In genomic region chr4:123707340-123707739, GRCm38 (mm10) we compare ENCODE assay signal across 28 mouse cellular contexts. TPM values are rescaled to one million over a fixed set of nuclear protein-coding genes. Genes with fewer than 3 reads are reported as not detected.
DNase-seq lines count a peak whose midpoint lies in the region; ATAC-seq and TF ChIP-seq lines count a peak whose summit lies in the region.
"Had no signal": no experiment of that assay in that cellular context is flagged by ENCODE, and none has a peak within 500 bp of the region (broad histone marks: within the 10 kb centered on the region; RNA-seq: fewer than 3 reads in every experiment).

No protein-coding gene starts in this region.

- H3K9ac ChIP-seq in heart, adult 2 months (ENCODE audit: low read depth, low read length), result no peak overlapping the region
- H3K9ac ChIP-seq in midbrain, embryonic 11.5 days (ENCODE audit: low read length), result no peak overlapping the region
- no peak overlapping the region for H3K9ac ChIP-seq in midbrain, embryonic 16.5 days (ENCODE audit: low read depth, low read length)
- no peak overlapping the region for H3K9ac ChIP-seq in MEL (ENCODE audit: control insufficient read depth, low read depth, low read length, poor library complexity, severe bottlenecking)
- H3K9ac ChIP-seq: embryonic facial prominence, embryonic 12.5 days; embryonic facial prominence, embryonic 15.5 days; forebrain, postnatal 0 days; heart, embryonic 13.5 days; hindbrain, embryonic 14.5 days had no signal

- no peaks in the 10 kb centered on the region for H3K27me3 ChIP-seq in heart, adult 2 months (ENCODE audit: control insufficient read depth, insufficient read depth, low read length)
- H3K27me3 ChIP-seq in midbrain, embryonic 11.5 days (ENCODE audit: control insufficient read depth, insufficient read depth, low read length), result no peaks in the 10 kb centered on the region
- H3K27me3 ChIP-seq in midbrain, embryonic 16.5 days (ENCODE audit: control insufficient read depth, insufficient read depth, low read depth, low read length), result no peaks in the 10 kb centered on the region
- H3K27me3 ChIP-seq in MEL (ENCODE audit: control insufficient read depth in 1 of 2, insufficient read depth in 2 of 2, low read length in 2 of 2), result no peaks in the 10 kb centered on the region
- H3K27me3 ChIP-seq: embryonic facial prominence, embryonic 12.5 days; embryonic facial prominence, embryonic 15.5 days; heart, embryonic 13.5 days had no signal

- no peak for TF ChIP-seq POLR2A in heart, adult 2 months (IDR thresholded peaks at IDR 0.05; ENCODE audit: insufficient read depth, low read depth, low read length)
- no peak for TF ChIP-seq POLR2A in MEL (IDR thresholded peaks at IDR 0.05; ENCODE audit: control insufficient read depth in 1 of 2, insufficient read depth in 1 of 2, low read depth in 1 of 2, low read length in 2 of 2, poor library complexity in 1 of 2)

- H3K4me3 ChIP-seq in heart, adult 2 months, result no peak overlapping the region
- H3K4me3 ChIP-seq in midbrain, embryonic 11.5 days (ENCODE audit: low read depth, low read length), result no peak overlapping the region
- H3K4me3 ChIP-seq in midbrain, embryonic 16.5 days (ENCODE audit: low read depth, low read length), result no peak overlapping the region
- no peak overlapping the region for H3K4me3 ChIP-seq in MEL (ENCODE audit: control insufficient read depth in 1 of 2, insufficient read depth in 1 of 2, low read depth in 2 of 2, low read length in 2 of 2)
- H3K4me3 ChIP-seq: embryonic facial prominence, embryonic 12.5 days; embryonic facial prominence, embryonic 15.5 days; gastrocnemius, adult 2 months; heart, embryonic 10.5 days; heart, embryonic 13.5 days had no signal

- no peak for TF ChIP-seq EP300 in heart, adult 2 months (IDR thresholded peaks at IDR 0.05; ENCODE audit: insufficient read depth, low read depth, low read length)
- TF ChIP-seq EP300 in MEL (IDR thresholded peaks at IDR 0.05; ENCODE audit: low read depth in 1 of 2, low read length in 2 of 2), result no peak

- no peaks in the 10 kb centered on the region for H3K79me2 ChIP-seq in heart, adult 2 months (replicated peaks; ENCODE audit: control insufficient read depth, insufficient read depth, low read length)
- no peaks in the 10 kb centered on the region for H3K79me2 ChIP-seq in MEL (ENCODE audit: control insufficient read depth, insufficient read depth, low read length, poor library complexity)

- intact Hi-C loops in heart, adult 2 months (cut with DNase I), result no loop called here

- H3K4me1 ChIP-seq in heart, adult 2 months (ENCODE audit: control insufficient read depth, insufficient read depth, low read length), result no peaks in the 10 kb centered on the region
- H3K4me1 ChIP-seq in midbrain, embryonic 11.5 days (ENCODE audit: control insufficient read depth, insufficient read depth, low read length), result no peaks in the 10 kb centered on the region
- H3K4me1 ChIP-seq in midbrain, embryonic 16.5 days (ENCODE audit: control insufficient read depth, insufficient read depth, low read length), result no peaks in the 10 kb centered on the region
- H3K4me1 ChIP-seq in MEL (ENCODE audit: control insufficient read depth in 1 of 2, insufficient read depth in 2 of 2, low read length in 2 of 2), result no peaks in the 10 kb centered on the region
- H3K4me1 ChIP-seq: embryonic facial prominence, embryonic 12.5 days; embryonic facial prominence, embryonic 15.5 days; heart, embryonic 10.5 days; heart, embryonic 13.5 days had no signal

- peak; percentile 33 for TF ChIP-seq RAD21 in MEL (IDR thresholded peaks at IDR 0.05; ENCODE audit: low read depth, low read length)

- WGBS in heart, adult 2 months, result 92% methylated on average over 5 of the region's 5 CpGs
- 91% methylated on average over 5 of the region's 5 CpGs for WGBS in midbrain, embryonic 11.5 days
- 99% methylated on average over 5 of the region's 5 CpGs for WGBS in midbrain, embryonic 16.5 days

- no peak overlapping the region for H3K4me2 ChIP-seq in midbrain, embryonic 11.5 days
- no peak overlapping the region for H3K4me2 ChIP-seq in midbrain, embryonic 16.5 days (ENCODE audit: low read length)
- H3K4me2 ChIP-seq: embryonic facial prominence, embryonic 12.5 days; embryonic facial prominence, embryonic 15.5 days; heart, embryonic 13.5 days; hindbrain, embryonic 14.5 days had no signal

- ATAC-seq in midbrain, embryonic 11.5 days (ENCODE audit: low FRiP score), result no peak
- ATAC-seq in midbrain, embryonic 16.5 days, result no peak
- ATAC-seq: CD4-positive, CD25-positive, alpha-beta regulatory T cell, adult 4 months; forebrain, embryonic 14.5 days; forebrain, postnatal 0 days; hindbrain, postnatal 0 days; inflammation-experienced regulatory T-cells, adult 6 months had no signal

- no peaks in the 10 kb centered on the region for H3K9me3 ChIP-seq in midbrain, embryonic 11.5 days (ENCODE audit: control insufficient read depth, low read length)
- no peaks in the 10 kb centered on the region for H3K9me3 ChIP-seq in midbrain, embryonic 16.5 days (replicated peaks; ENCODE audit: control insufficient read depth, low read length, poor library complexity, severe bottlenecking)
- no peaks in the 10 kb centered on the region for H3K9me3 ChIP-seq in MEL (replicated peaks; ENCODE audit: insufficient read depth, low read length)
- H3K9me3 ChIP-seq: embryonic facial prominence, embryonic 12.5 days; embryonic facial prominence, embryonic 15.5 days; G1E; heart, embryonic 10.5 days; heart, embryonic 13.5 days had no signal

- H3K27ac ChIP-seq in heart, adult 2 months, result no peak overlapping the region
- no peak overlapping the region for H3K27ac ChIP-seq in midbrain, embryonic 11.5 days (ENCODE audit: low read depth, low read length)
- no peak overlapping the region for H3K27ac ChIP-seq in midbrain, embryonic 16.5 days (ENCODE audit: low read length)
- H3K27ac ChIP-seq in MEL (ENCODE audit: control insufficient read depth, low read depth, low read length), result no peak overlapping the region
- H3K27ac ChIP-seq: embryonic facial prominence, embryonic 12.5 days; embryonic facial prominence, embryonic 15.5 days; gastrocnemius, adult 2 months; heart, embryonic 10.5 days; heart, embryonic 13.5 days; hindbrain, embryonic 14.5 days; hindbrain, postnatal 0 days had no signal

- TF ChIP-seq CTCF in heart, adult 2 months (IDR thresholded peaks at IDR 0.05), result no peak
- peak; percentile 9 to 36 (median 35); a peak in 4 of 6 replicates for TF ChIP-seq CTCF in MEL (IDR thresholded peaks at IDR 0.05 in 2 of 3, conservative IDR thresholded peaks at IDR 0.05 in 1 of 3; ENCODE audit: control insufficient read depth in 1 of 3, insufficient read depth in 1 of 3, low read depth in 2 of 3, low read length in 3 of 3, poor library complexity in 1 of 3, severe bottlenecking in 1 of 3)

- peak; percentile 53 for DNase-seq in heart, adult 11 months
- no peak for DNase-seq in heart, adult 2 months
- DNase-seq in midbrain, embryonic 11.5 days (ENCODE audit: low spot score, missing footprints), result peak; percentile 44
- DNase-seq in MEL (ENCODE audit: low read depth, low spot score), result peak; percentile 16
- no peak for DNase-seq in cerebellum, adult 11-12 months
- DNase-seq in adrenal gland, postnatal 10 days, result no peak
- DNase-seq: adrenal gland, adult 8-10 months; adrenal gland, postnatal 36 days; cerebellum, adult 2 months; cerebellum, adult 9-11 months; cerebellum, postnatal 25 days; forebrain, postnatal 0 days; gastrocnemius, adult 2 months; gastrocnemius, postnatal 14 days; heart, adult 18-20 months; heart, postnatal 14 days; heart, postnatal 4 days had no signal

- H3K36me3 ChIP-seq in heart, adult 2 months (ENCODE audit: control insufficient read depth, insufficient read depth, low read length), result no peaks in the 10 kb centered on the region
- peaks cover 3% of the 10 kb centered on the region; the same call in 1 of the 2 replicates for H3K36me3 ChIP-seq in midbrain, embryonic 11.5 days (ENCODE audit: control insufficient read depth, insufficient read depth, low read length)
- H3K36me3 ChIP-seq in midbrain, embryonic 16.5 days (ENCODE audit: control insufficient read depth, insufficient read depth, low read length), result peaks cover under 1% of the 10 kb centered on the region; the same call in 1 of the 2 replicates
- H3K36me3 ChIP-seq in MEL (ENCODE audit: control insufficient read depth in 1 of 2, insufficient read depth in 2 of 2, low read length in 2 of 2), result no peaks in the 10 kb centered on the region; a peak in 1 of 4 replicates

TF ChIP-seq in MEL, 35 proteins besides CTCF, POLR2A, EP300 and RAD21:
- 0 out of 2 replicates have a peak, but pooled peaks have one; percentile 9 for TF ChIP-seq ZC3H11A (IDR thresholded peaks at IDR 0.05; ENCODE audit: low read depth, low read length)
- no peak for TF ChIP-seq MXI1 (IDR thresholded peaks at IDR 0.05; ENCODE audit: low read depth, low read length)

RNA-seq across cellular contexts. Expression of gene Ndufs5, which starts 10.7 kb away (rescaled TPM):
- 100 to 1,000 TPM; 410 to 474 TPM for total RNA-seq in heart, adult 2 months (2021)
- polyA plus RNA-seq in heart, adult 2 months (2012; rRNA removed), result 197 and 331 TPM in 2 replicates
- polyA plus RNA-seq in midbrain, embryonic 11.5 days (2014; fragmentation: Nextera tagmentation; extraction: Ambion mirVana), result 301 and 315 TPM in 2 replicates
- 403 and 425 TPM in 2 replicates for polyA plus RNA-seq in midbrain, embryonic 16.5 days (2015; fragmentation: Nextera tagmentation; extraction: Ambion mirVana)
- 230 and 252 TPM in 2 replicates for total RNA-seq in MEL (2012; rRNA removed)
- 100 to 1,000 TPM in 1 of 2 experiments, not detected in 1; 155 TPM for polyA plus RNA-seq in MEL (2012; ENCODE audit: insufficient read depth in 1 of 2, insufficient read length in 2 of 2, low read depth in 1 of 2, low replicate concordance in 2 of 2, missing spikeins in 1 of 2)
- 100 to 1,000 TPM; 371 to 393 TPM for total RNA-seq in adrenal gland, postnatal 10 days (2021)

RNA-seq across cellular contexts. Expression of gene Macf1, which starts 23.2 kb away (rescaled TPM):
- total RNA-seq in heart, adult 2 months (2021), result 100 to 1,000 TPM; 222 to 223 TPM
- polyA plus RNA-seq in heart, adult 2 months (2012; rRNA removed), result 71.4 and 102 TPM in 2 replicates
- polyA plus RNA-seq in midbrain, embryonic 11.5 days (2014; fragmentation: Nextera tagmentation; extraction: Ambion mirVana), result 74.6 and 78.0 TPM in 2 replicates
- polyA plus RNA-seq in midbrain, embryonic 16.5 days (2015; fragmentation: Nextera tagmentation; extraction: Ambion mirVana), result 75.7 and 78.7 TPM in 2 replicates
- 60.8 and 64.6 TPM in 2 replicates for total RNA-seq in MEL (2012; rRNA removed)
- 10 to 100 TPM; 18.5 to 71.4 TPM for polyA plus RNA-seq in MEL (2012; ENCODE audit: insufficient read depth in 1 of 2, insufficient read length in 2 of 2, low read depth in 1 of 2, low replicate concordance in 2 of 2, missing spikeins in 1 of 2)
- total RNA-seq in adrenal gland, postnatal 10 days (2021), result 100 to 1,000 TPM; 170 to 248 TPM

RNA-seq across cellular contexts. Expression of gene Akirin1, which starts 42.8 kb away (rescaled TPM):
- total RNA-seq in heart, adult 2 months (2021), result 10 to 100 TPM; 24.2 to 28.3 TPM
- 13.4 and 19.2 TPM in 2 replicates for polyA plus RNA-seq in heart, adult 2 months (2012; rRNA removed)
- 108 and 120 TPM in 2 replicates for polyA plus RNA-seq in midbrain, embryonic 11.5 days (2014; fragmentation: Nextera tagmentation; extraction: Ambion mirVana)
- 77.2 and 86.4 TPM in 2 replicates for polyA plus RNA-seq in midbrain, embryonic 16.5 days (2015; fragmentation: Nextera tagmentation; extraction: Ambion mirVana)
- 52.9 and 53.3 TPM in 2 replicates for total RNA-seq in MEL (2012; rRNA removed)
- polyA plus RNA-seq in MEL (2012; ENCODE audit: insufficient read depth in 1 of 2, insufficient read length in 2 of 2, low read depth in 1 of 2, low replicate concordance in 2 of 2, missing spikeins in 1 of 2), result 10 to 100 TPM in 1 of 2 experiments, not detected in 1; 46.3 TPM
- 10 to 100 TPM; 42.3 to 50.1 TPM for total RNA-seq in adrenal gland, postnatal 10 days (2021)

Comparison
In these comparisons a context has a peak if more than half of its experiments do, and no peak if none do; other contexts are left out.
1. DNase-seq: peak in heart, adult 11 months (single experiment), midbrain, embryonic 11.5 days (single experiment) and MEL (single experiment); none in heart, adult 2 months (0 of 2), cerebellum, adult 11-12 months (single experiment) and adrenal gland, postnatal 10 days (single experiment).